Mouse (Mus musculus) heart, embryonic 15.5 days (tissue): Measurements from ENCODE around the gene Fads6. TPM values are rescaled to one million over a fixed set of nuclear protein-coding genes. Genes with fewer than 3 reads are reported as not detected.

Experiments
- ATAC-seq: fragments of 200-750 bp; cut with Nextera tagmentation; replicated peaks from 2 replicates; pipeline ENCODE4 v1.8.0; 2017; ENCODE audit warnings: low read depth, moderate TSS enrichment; ENCODE audit not compliant: insufficient number of reproducible peaks, insufficient read depth, low FRiP score
- H3K27ac ChIP-seq: fragments of 300-500 bp; sonication (generic); 2 replicates; pipeline ENCODE4 v1.5.1; 2015; ENCODE audit warnings: mild to moderate bottlenecking, inconsistent platforms
- H3K27me3 ChIP-seq: fragments of 300-500 bp; sonication (generic); 2 replicates; pipeline ENCODE4 v1.6.1; 2015; ENCODE audit warnings: inconsistent platforms
- H3K36me3 ChIP-seq: fragments of 300-500 bp; sonication (generic); 2 replicates; pipeline ENCODE4 v1.6.1; 2015; ENCODE audit warnings: mild to moderate bottlenecking, inconsistent platforms
- H3K4me1 ChIP-seq: fragments of 300-500 bp; sonication (generic); replicated peaks from 2 replicates; pipeline ENCODE4 v1.6.1; 2015; ENCODE audit warnings: inconsistent platforms
- H3K4me2 ChIP-seq: fragments of 300-500 bp; sonication (generic); 2 replicates; pipeline ENCODE4 v1.6.1; 2015; ENCODE audit warnings: inconsistent platforms, mild to moderate bottlenecking, moderate library complexity
- H3K4me3 ChIP-seq: fragments of 300-500 bp; sonication (generic); 2 replicates; pipeline ENCODE4 v1.5.1; 2015; ENCODE audit warnings: mild to moderate bottlenecking, inconsistent platforms
- H3K9ac ChIP-seq: fragments of 300-500 bp; sonication (generic); 2 replicates; pipeline ENCODE4 v1.6.1; 2015; ENCODE audit warnings: mild to moderate bottlenecking, inconsistent platforms
- H3K9me3 ChIP-seq: fragments of 300-500 bp; sonication (generic); replicated peaks from 2 replicates; pipeline ENCODE4 v1.6.1; 2016; ENCODE audit warnings: inconsistent platforms
- WGBS: fragments of 180-500 bp; shearing (Covaris S2); methylation state at CpG from one replicate; pipeline ENCODE4 v1.1.7; 2015; ENCODE audit warnings: mixed read lengths; 5-methylcytosine and 5-hydroxymethylcytosine counted together
- polyA plus RNA-seq: library from polyadenylated mRNA; unstranded; fragments of >200 nt; fragmentation: Nextera tagmentation; extraction: Ambion mirVana; gene quantifications from 2 replicates; pipeline ENCODE4 v1.2.1, GENCODE M21; 2015

Gene Fads6
- polyA plus RNA-seq, 1 experiment from 2014 or later = 0.55 TPM

DNA sequence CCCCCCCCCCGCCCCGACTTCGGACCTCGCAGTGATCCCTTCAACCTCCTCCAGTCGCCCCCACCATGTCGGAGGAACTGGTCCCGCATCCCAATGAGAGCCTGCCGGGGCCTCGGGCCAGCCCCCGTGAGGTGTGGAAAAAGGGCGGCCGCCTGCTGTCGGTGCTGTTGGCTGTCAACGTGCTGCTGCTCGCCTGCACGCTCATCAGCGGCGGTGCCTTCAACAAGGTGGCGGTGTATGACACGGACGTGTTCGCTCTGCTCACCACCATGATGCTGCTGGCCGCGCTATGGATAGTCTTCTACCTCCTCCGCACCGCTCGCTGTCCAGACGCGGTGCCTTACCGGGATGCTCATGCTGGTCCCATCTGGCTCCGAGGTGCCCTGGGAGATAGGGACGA is 25.9 kb upstream of the Fads6 start:
- no peak overlapping the region for H3K4me2 ChIP-seq
- WGBS = 13% methylated on average over 32 of the region's 32 CpGs
- no peak overlapping the region for H3K27ac ChIP-seq
- H3K27me3 ChIP-seq = peaks cover 92% of the 10 kb centered on the region
- no peak for ATAC-seq
- H3K4me1 ChIP-seq = peaks cover 12% of the 10 kb centered on the region
- H3K4me3 ChIP-seq = no peak overlapping the region
- H3K9ac ChIP-seq = no peak overlapping the region
- no peaks in the 10 kb centered on the region for H3K9me3 ChIP-seq
- no peaks in the 10 kb centered on the region for H3K36me3 ChIP-seq

DNA sequence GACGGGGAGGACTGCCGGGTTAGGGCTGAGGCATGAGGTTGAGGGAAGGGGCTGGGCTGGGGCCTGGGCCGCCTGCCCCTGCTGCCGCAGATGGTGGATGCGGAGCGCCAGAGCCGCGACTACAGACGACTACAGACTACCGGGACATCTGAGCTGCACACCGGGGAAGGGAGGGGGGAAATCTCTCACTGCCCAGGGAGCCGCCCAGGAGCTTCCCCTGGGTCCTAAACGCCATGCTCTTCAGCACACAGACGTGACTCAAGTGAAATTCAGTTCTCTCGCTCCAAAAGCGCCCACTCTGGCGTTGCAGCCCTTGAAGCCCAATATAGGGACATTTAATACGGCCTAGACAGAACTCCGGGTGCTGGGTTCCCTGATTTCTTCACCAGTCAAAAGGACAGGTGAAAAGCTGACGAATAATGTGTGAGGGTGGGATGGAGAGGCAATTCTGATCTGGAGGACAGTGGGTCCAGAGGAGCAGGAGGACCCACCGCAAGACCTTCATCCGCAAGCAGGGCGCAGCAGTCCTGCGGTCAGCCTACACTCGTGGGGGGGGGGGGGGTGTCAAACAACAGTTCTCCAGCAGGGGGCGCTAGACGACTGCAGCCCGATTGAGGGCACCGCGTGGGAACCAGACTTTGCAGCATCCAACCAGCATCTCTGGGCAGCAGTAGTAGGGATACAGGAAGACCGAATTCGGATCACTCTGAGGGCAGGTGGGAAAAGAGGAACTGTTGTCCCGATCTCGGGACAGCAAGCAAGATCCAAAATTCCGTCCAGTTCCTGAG is 24.6 kb upstream of the Fads6 start, which contains the start of gene Ush1g:
TSS of gene Ush1g (minus strand) at position 136 of the 788 bp plus-strand sequence.
- no peaks in the 10 kb centered on the region for H3K36me3 ChIP-seq
- no peaks in the 10 kb centered on the region for H3K9me3 ChIP-seq
- no peak within 1 kb of the TSS for H3K9ac ChIP-seq
- H3K4me3 ChIP-seq = peak within 1 kb of the TSS; percentile 8
- H3K4me2 ChIP-seq = peak within 1 kb of the TSS; percentile 24
- 5% methylated on average over 35 of the region's 35 CpGs for WGBS
- H3K27me3 ChIP-seq = peaks cover 96% of the 10 kb centered on the region
- no peak within 1 kb of the TSS for H3K27ac ChIP-seq
- peaks cover 14% of the 10 kb centered on the region for H3K4me1 ChIP-seq
- no peak for ATAC-seq

DNA sequence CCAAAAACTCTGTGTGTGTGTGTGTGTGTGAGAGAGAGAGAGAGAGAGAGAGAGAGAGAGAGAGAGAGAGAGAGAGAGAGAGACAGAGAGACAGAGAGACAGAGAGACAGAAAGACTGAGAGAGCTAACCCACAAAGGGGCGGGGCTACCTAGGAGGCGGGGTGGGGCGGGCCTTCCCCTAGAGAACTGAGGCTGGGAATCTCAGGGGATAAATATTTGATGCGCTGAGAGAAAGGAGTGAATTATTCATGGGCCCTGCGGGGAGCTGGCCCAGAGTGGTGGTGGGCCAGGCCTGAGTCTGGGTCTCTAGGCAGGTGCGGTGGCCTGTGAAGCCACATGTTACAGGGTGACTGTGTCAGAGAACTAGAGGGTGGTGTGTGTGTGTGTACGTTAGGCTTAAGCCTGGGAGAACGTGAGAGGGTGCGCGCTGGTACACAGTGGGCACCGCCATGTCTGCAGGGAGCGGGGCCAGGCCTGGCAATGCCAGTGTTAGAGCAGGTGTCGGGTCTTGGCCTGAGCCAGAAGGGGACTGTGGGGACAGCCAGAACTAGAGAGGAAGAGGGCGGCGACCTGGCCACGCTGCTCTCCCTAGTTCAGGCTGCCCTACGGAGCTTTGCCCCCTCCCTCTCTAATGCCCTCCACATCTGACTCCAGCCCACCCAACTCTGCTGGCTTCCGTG is 22.4 kb upstream of the Fads6 start:
- WGBS = 13% methylated on average over 18 of the region's 18 CpGs
- ATAC-seq = no peak
- Histone ChIP-seq H3K9me3 (no peaks in the 10 kb centered on the region), H3K4me3 (no peak overlapping the region), H3K9ac (no peak overlapping the region), H3K27me3 (peaks cover 100% of the 10 kb centered on the region), H3K27ac (no peak overlapping the region), H3K36me3 (no peaks in the 10 kb centered on the region), H3K4me1 (peaks cover 14% of the 10 kb centered on the region), H3K4me2 (no peak overlapping the region)

DNA sequence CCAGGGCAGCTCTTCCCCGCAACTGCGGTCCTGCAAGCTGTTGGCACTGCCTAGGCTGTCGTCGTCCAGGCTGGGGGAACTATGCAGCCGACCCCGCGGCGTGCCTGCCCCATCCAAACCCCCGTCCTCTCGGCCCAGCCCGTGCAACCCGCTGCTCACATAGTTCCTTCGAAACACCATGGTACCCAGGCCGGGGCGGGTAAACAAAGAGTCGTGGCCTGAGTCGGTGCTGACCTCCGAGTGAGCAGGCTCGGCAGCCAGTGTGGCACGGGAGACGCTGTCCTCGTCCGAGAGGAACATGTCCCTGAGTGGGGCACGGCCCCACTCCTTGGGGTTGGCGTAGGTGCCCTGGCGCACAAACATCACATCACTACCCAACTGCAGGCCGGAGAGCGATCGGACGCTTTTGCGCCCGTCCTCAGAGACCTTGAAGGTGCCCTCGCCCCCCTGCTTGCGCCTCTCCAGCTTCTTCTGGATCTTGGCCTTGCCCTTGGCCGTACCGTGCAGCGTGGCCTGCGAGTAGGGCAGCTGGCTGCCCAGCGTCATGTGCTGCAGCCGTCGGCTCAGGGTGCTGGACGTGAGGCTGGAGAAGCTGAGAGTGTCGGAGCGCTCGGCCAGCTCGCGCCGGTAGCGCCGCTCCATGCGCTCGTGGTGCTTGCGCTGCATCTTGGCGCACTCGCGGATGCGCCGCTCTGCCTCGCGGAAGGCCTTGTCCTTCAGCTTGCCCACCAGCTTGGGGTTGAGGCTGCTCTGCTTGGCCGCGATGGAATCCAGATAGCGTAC is 21.0 kb upstream of the Fads6 start:
- H3K4me3 ChIP-seq = no peak overlapping the region; the same call in 1 of the 2 replicates
- 7% methylated on average over 63 of the region's 63 CpGs for WGBS

DNA sequence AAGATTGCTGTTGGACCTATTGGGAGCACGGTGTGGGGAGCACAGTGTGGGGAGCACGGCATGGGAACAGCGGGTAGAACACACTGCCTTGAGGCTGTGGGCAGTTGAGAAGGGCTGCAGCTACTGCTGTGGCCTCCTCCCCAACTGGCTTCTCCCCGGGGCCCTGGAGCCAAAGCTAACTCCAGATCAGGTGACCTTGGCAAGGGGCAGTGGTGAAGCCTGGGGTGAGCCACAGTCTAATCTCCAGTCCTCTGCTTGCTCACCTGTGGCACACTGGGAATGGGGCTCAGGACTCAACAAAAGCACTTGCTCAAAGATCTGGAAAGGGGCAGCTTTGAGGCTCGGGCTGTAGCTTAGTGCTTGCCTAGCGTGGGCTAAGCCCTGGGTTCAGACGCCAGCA is 19.7 kb upstream of the Fads6 start:
- Histone ChIP-seq H3K4me2 (no peak overlapping the region), H3K4me1 (peaks cover 14% of the 10 kb centered on the region), H3K9me3 (no peaks in the 10 kb centered on the region), H3K27me3 (peaks cover 97% of the 10 kb centered on the region), H3K9ac (no peak overlapping the region), H3K36me3 (no peaks in the 10 kb centered on the region), H3K4me3 (no peak overlapping the region), H3K27ac (no peak overlapping the region)
- no peak for ATAC-seq
- WGBS = 64% methylated on average over 7 of the region's 7 CpGs

More for the DNA sequence above, 21.0 kb upstream of the Fads6 start:
- Histone ChIP-seq H3K27me3 (peaks cover 97% of the 10 kb centered on the region), H3K9ac (no peak overlapping the region), H3K9me3 (no peaks in the 10 kb centered on the region), H3K27ac (no peak overlapping the region), H3K4me1 (peaks cover 14% of the 10 kb centered on the region), H3K4me2 (peak overlapping the region; percentile 6; the same call in 1 of the 2 replicates), H3K36me3 (no peaks in the 10 kb centered on the region)
- ATAC-seq = no peak

DNA sequence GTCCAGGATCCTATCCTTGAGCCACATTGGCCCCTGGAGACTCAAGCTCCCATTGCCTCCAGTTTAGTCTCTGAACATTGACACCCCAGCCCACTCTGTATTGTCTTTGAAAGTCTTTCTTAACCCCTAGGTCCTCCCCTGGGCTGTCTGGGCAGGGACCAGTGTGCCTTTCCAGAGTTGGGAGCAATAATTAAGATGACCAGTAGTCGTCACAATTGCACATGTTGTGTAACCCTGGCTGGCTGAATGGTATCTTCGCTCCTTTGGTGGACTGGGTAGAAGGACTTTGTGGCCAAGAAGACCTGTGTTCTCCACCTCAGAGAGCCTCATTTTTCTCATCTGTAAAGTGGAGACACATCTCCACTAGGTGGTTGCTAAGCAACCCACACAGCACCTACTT is 16.8 kb upstream of the Fads6 start:
- Histone ChIP-seq H3K36me3 (no peaks in the 10 kb centered on the region), H3K9me3 (no peaks in the 10 kb centered on the region), H3K4me2 (no peak overlapping the region), H3K4me1 (peaks cover 7% of the 10 kb centered on the region), H3K9ac (no peak overlapping the region), H3K27ac (no peak overlapping the region), H3K4me3 (no peak overlapping the region), H3K27me3 (peaks cover 77% of the 10 kb centered on the region)
- 43% methylated on average over 2 of the region's 2 CpGs for WGBS
- no peak for ATAC-seq

DNA sequence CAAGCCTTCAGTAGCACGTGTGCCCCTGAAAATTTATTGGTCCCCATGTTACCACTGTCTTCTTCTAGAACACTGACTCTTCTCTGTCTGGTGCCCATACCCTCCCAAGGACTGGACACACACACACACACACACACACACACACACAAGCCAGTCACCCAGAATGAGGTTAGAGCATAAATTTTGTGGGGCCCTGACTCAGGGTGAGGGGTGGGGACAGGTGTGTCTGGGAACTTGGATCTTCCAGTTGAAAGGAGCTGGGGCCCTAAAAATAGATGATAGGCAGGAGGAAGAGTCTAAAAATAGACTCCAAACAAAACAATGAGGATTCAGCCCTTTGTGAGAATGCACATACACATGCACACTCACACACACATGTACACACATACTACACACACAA is 11.3 kb upstream of the Fads6 start:
- Histone ChIP-seq H3K4me3 (no peak overlapping the region), H3K9ac (no peak overlapping the region), H3K9me3 (no peaks in the 10 kb centered on the region), H3K27me3 (peaks cover 26% of the 10 kb centered on the region), H3K4me1 (peaks cover 12% of the 10 kb centered on the region), H3K4me2 (no peak overlapping the region), H3K36me3 (no peaks in the 10 kb centered on the region), H3K27ac (no peak overlapping the region)
- WGBS = 64% methylated on average over 1 of the region's 1 CpGs
- ATAC-seq = no peak

DNA sequence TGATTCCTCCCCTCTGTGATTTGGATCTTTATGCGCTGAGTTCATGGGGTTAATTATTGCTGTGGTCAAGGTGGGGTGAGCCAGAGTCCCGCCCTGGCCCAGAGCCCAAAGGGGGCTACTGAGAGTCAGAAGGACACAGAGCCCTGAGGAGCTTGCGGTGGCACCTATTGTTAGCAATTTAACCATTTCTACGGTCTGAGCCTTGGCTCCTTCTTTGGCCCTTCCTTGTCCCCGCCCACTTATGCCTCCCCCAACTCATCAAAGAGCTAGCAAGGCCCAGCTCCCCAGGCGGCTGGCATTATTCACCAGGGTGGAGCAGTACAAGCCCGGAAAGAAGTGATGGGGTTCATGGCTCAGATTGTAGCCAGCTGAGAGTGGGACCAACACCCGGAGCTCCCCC is 9.4 kb upstream of the Fads6 start, which contains the start of gene Otop2:
TSS of gene Otop2 (plus strand) at position 301 of the 400 bp plus-strand sequence.
- Histone ChIP-seq H3K36me3 (no peaks in the 10 kb centered on the region), H3K9ac (no peak within 1 kb of the TSS), H3K9me3 (no peaks in the 10 kb centered on the region), H3K4me3 (no peak within 1 kb of the TSS), H3K27me3 (peaks cover 9% of the 10 kb centered on the region), H3K4me1 (peaks cover 12% of the 10 kb centered on the region), H3K4me2 (no peak within 1 kb of the TSS), H3K27ac (no peak within 1 kb of the TSS)
- WGBS = 42% methylated on average over 8 of the region's 8 CpGs
- no peak for ATAC-seq

DNA sequence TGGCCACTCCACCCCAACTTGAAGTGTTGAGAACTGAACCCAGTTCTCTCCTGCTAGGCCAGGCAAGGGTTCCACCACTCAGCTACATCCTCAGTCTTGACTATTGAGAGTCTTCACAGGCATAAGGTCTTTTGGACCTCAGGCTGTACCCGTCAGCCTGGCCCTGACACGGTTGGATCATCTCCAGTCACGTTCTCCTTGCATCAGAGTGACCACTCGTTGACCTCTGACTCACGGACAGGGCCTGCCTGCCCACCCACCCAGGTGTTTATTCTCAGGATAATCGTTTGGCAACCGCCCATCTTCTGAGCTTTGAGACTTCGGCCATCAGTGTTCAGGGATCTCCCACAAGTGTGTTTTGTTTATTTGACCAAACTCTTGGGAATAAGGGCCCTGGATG is 5.7 kb upstream of the Fads6 start:
- Histone ChIP-seq H3K9ac (no peak overlapping the region), H3K9me3 (no peaks in the 10 kb centered on the region), H3K27me3 (peaks cover 10% of the 10 kb centered on the region), H3K36me3 (no peaks in the 10 kb centered on the region), H3K4me3 (no peak overlapping the region), H3K4me1 (0 out of 2 replicates have a peak, but pooled peaks cover 5% of the 10 kb centered on the region), H3K4me2 (no peak overlapping the region), H3K27ac (no peak overlapping the region)
- ATAC-seq = no peak
- 45% methylated on average over 8 of the region's 8 CpGs for WGBS

- WGBS = 84% methylated on average over 2 of the region's 2 CpGs
- Histone ChIP-seq H3K9me3 (no peaks in the 10 kb centered on the region), H3K4me3 (no peak overlapping the region), H3K27me3 (peaks cover 26% of the 10 kb centered on the region), H3K36me3 (no peaks in the 10 kb centered on the region), H3K4me1 (peaks cover 14% of the 10 kb centered on the region), H3K9ac (no peak overlapping the region), H3K4me2 (no peak overlapping the region), H3K27ac (no peak overlapping the region)
- no peak for ATAC-seq
These were observed 3.9 kb upstream of the Fads6 start for GRCm38 (mm10) chr11:115301351-115301750.

- no peak overlapping the region for H3K9ac ChIP-seq
- H3K27ac ChIP-seq = no peak overlapping the region
- no peak for ATAC-seq
- H3K27me3 ChIP-seq = peaks cover 28% of the 10 kb centered on the region
- H3K4me3 ChIP-seq = no peak overlapping the region
- no peaks in the 10 kb centered on the region for H3K9me3 ChIP-seq
- H3K4me2 ChIP-seq = no peak overlapping the region
- 67% methylated on average over 4 of the region's 4 CpGs for WGBS
- no peaks in the 10 kb centered on the region for H3K36me3 ChIP-seq
- H3K4me1 ChIP-seq = peaks cover 11% of the 10 kb centered on the region
These were observed 3.3 kb upstream of the Fads6 start for GRCm38 (mm10) chr11:115300745-115301144.
